Mouse (Mus musculus): Measurements from ENCODE around the gene Ccdc167.

DNA sequence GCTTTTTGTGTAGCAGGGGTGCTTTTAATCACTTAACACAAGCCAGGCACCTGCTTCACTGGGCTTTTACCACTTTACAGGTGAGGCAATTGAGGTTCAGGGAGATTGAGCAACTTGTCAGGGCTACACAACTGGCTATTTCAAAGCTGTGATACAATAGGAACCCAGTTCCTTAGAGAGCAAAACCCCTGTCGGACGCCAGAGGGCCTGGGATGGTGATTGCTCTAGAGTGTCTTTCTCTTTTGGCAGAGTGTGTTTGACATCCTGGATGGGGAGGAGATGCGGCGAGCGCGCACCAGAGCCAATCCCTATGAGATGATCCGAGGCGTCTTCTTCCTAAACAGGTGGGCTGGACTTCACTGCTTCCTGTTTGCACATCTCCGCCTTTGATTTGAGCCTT lies 35.2 kb downstream of the Ccdc167 start:
- TF ChIP-seq MAX (IDR thresholded peaks at IDR 0.05) (no peak), MYOG (IDR thresholded peaks at IDR 0.05; ENCODE audit: control insufficient read depth, extremely low read depth, insufficient read length) (no peak), CTCF (IDR thresholded peaks at IDR 0.05; ENCODE audit: control insufficient read depth, insufficient read depth, insufficient read length) (no peak), FOSL1 (IDR thresholded peaks at IDR 0.05; ENCODE audit: insufficient read depth, low read length, poor library complexity, severe bottlenecking) (no peak)

Data from C2C12 (cell line).